Mouse (Mus musculus) testis, adult 10 weeks (tissue): ENCODE results near the gene Olfr329-ps. TPM values are rescaled to one million over a fixed set of nuclear protein-coding genes. Genes with fewer than 3 reads are reported as not detected.

Experiments
- polyA plus RNA-seq: library from polyadenylated mRNA; stranded (reverse); fragments of 350-450 nt; fragmentation: Illumina TruSeq; extraction: RNeasy Lipid Tissue Mini Kit (QIAGEN cat#74804); gene quantifications from one replicate; pipeline ENCODE4 v1.2.3, GENCODE M21; 2014; ENCODE audit warnings: low read depth, low replicate concordance

Olfr329-ps gene
- 0.53 TPM for polyA plus RNA-seq

GRCm38 (mm10) chr11:58546322-58546721 lies at the start of gene Olfr329-ps:
Olfr329-ps (minus strand) TSS chr11:58546422.

GRCm38 (mm10) chr11:58594814-58595213 lies 48.6 kb upstream of the Olfr329-ps start, which contains the start of gene Olfr324:
Olfr324 (plus strand) TSS chr11:58595114.

DNA sequence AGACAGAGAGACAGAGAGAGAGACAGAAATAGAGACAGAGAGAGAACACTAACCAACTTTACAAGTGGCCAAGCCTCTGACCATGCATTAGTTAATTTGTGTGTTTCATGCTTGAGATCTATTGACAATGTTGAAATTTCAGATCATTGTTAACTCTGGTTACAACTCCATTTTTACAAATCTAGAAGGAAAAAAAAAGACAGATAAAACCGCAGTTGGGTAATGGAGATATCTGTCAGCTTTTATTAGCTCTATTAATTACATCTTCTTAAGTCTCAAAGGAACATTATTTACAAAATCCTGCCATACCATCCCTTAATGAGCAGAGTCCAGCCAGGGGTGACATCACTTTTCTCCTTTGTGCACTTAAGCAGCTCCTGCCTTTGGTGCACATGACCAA lies 31.2 kb upstream of the Olfr329-ps start, which contains the start of gene Olfr325:
Olfr325 (plus strand) TSS at position 301 of the 400 bp plus-strand sequence.

GRCm38 (mm10) chr11:58570405-58570804 lies 24.2 kb upstream of the Olfr329-ps start, which contains the start of gene Olfr224:
Olfr224 (minus strand) TSS chr11:58570553.

GRCm38 (mm10) chr11:58555536-58555935 lies 9.3 kb upstream of the Olfr329-ps start, which contains the start of gene Olfr328:
Olfr328 (minus strand) TSS chr11:58555636.

GRCm38 (mm10) chr11:58534736-58535135 lies 11.5 kb downstream of the Olfr329-ps start, which contains the start of gene Olfr330:
Olfr330 (minus strand) TSS chr11:58534836.

GRCm38 (mm10) chr11:58502472-58502871 lies 43.8 kb downstream of the Olfr329-ps start, which contains the start of gene Olfr331:
Olfr331 (minus strand) TSS chr11:58502572.

DNA sequence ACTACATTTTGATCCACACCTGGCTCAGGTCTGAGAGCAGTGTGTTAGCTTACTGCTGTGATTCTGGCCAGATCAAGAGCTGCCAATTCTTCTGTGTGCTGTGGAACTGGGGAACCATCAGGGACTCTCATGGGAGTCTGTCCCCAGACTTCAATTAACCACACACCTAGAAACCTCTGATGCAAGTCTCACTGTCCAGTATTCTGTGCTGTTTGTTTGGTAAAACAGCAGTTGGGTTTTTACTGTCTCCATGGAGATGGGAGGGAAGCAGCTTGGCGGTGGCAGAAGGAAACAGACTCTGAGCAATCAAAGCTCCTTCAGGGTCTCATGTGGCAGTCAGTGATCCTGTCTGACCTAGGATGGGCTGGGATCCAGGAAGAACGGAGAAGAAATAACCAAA lies 53.8 kb downstream of the Olfr329-ps start, which contains the start of gene Olfr332:
Olfr332 (minus strand) TSS at position 101 of the 400 bp plus-strand sequence.

Other genes starting within 250 kb of the Olfr329-ps start
- gene Zfp692, start 239.4 kb downstream of the Olfr329-ps start, polyA plus RNA-seq, result 0.83 TPM
- gene Zfp672, start 216.1 kb downstream of the Olfr329-ps start, polyA plus RNA-seq, result 116 TPM
- gene Sh3bp5l, start 215.7 kb downstream of the Olfr329-ps start, polyA plus RNA-seq, result 0.55 TPM
- 1.3 TPM for gene Lypd8, start 167.4 kb downstream of the Olfr329-ps start, polyA plus RNA-seq
- 1.8 TPM for gene 1810065E05Rik, start 125.3 kb downstream of the Olfr329-ps start, polyA plus RNA-seq
- not detected for gene Gm12253, start 113.9 kb downstream of the Olfr329-ps start, polyA plus RNA-seq
- 125 TPM for gene Lypd9, start 93.5 kb downstream of the Olfr329-ps start, polyA plus RNA-seq
- not detected for gene Olfr30, start 84.2 kb downstream of the Olfr329-ps start, polyA plus RNA-seq
- not detected for gene Olfr332, start 53.9 kb downstream of the Olfr329-ps start, polyA plus RNA-seq
- gene Olfr331, start 43.9 kb downstream of the Olfr329-ps start, polyA plus RNA-seq, result not detected
- 0.50 TPM for gene Olfr330, start 11.6 kb downstream of the Olfr329-ps start, polyA plus RNA-seq
- gene Olfr328, start 9.2 kb upstream of the Olfr329-ps start, polyA plus RNA-seq, result not detected
- not detected for gene Olfr224, start 24.1 kb upstream of the Olfr329-ps start, polyA plus RNA-seq
- 0.21 TPM for gene Olfr325, start 31.3 kb upstream of the Olfr329-ps start, polyA plus RNA-seq
- gene Olfr324, start 48.7 kb upstream of the Olfr329-ps start, polyA plus RNA-seq, result not detected
- gene 2210407C18Rik, start 69.7 kb upstream of the Olfr329-ps start, polyA plus RNA-seq, result 0.35 TPM
- gene Olfr323, start 84.1 kb upstream of the Olfr329-ps start, polyA plus RNA-seq, result 0.49 TPM
- gene Trim58, start 94.0 kb upstream of the Olfr329-ps start, polyA plus RNA-seq, result not detected
- gene Olfr322, start 112.4 kb upstream of the Olfr329-ps start, polyA plus RNA-seq, result not detected
- not detected for gene Olfr320, start 134.7 kb upstream of the Olfr329-ps start, polyA plus RNA-seq
- not detected for gene Olfr319, start 152.7 kb upstream of the Olfr329-ps start, polyA plus RNA-seq
- gene Olfr318, start 177.6 kb upstream of the Olfr329-ps start, polyA plus RNA-seq, result not detected
- gene Olfr317, start 192.8 kb upstream of the Olfr329-ps start, polyA plus RNA-seq, result 0.21 TPM
- gene Olfr316, start 206.3 kb upstream of the Olfr329-ps start, polyA plus RNA-seq, result 1.7 TPM
- not detected for gene Olfr315, start 226.8 kb upstream of the Olfr329-ps start, polyA plus RNA-seq
- gene Olfr314, start 236.5 kb upstream of the Olfr329-ps start, polyA plus RNA-seq, result not detected